Mouse (Mus musculus) intestine, embryonic 15.5 days (tissue): ENCODE measurements around the gene Srf. TPM values are rescaled to one million over a fixed set of nuclear protein-coding genes. Genes with fewer than 3 reads are reported as not detected.

ENCODE experiments used
- ATAC-seq: fragments of 200-750 bp; cut with Nextera tagmentation; 2 replicates; pipeline ENCODE4 v1.8.0; 2017; ENCODE audit warnings: moderate TSS enrichment, moderate library complexity
- H3K27ac ChIP-seq: fragments of 300-500 bp; sonication (generic); 2 replicates; pipeline ENCODE4 v1.5.1; 2015; ENCODE audit warnings: mild to moderate bottlenecking, inconsistent platforms
- H3K27me3 ChIP-seq: fragments of 300-500 bp; sonication (generic); replicated peaks from 2 replicates; pipeline ENCODE4 v1.6.1; 2015; ENCODE audit warnings: inconsistent platforms
- H3K36me3 ChIP-seq: fragments of 300-500 bp; sonication (generic); 2 replicates; pipeline ENCODE4 v1.6.1; 2015; ENCODE audit warnings: inconsistent platforms
- H3K4me1 ChIP-seq: fragments of 300-500 bp; sonication (generic); replicated peaks from 2 replicates; pipeline ENCODE4 v1.6.1; 2015; ENCODE audit warnings: inconsistent platforms
- H3K4me2 ChIP-seq: fragments of 300-500 bp; sonication (generic); replicated peaks from 2 replicates; pipeline ENCODE4 v1.6.1; 2015; ENCODE audit warnings: mild to moderate bottlenecking, inconsistent platforms
- H3K4me3 ChIP-seq: fragments of 300-500 bp; sonication (generic); replicated peaks from 2 replicates; pipeline ENCODE4 v1.5.1; 2015; ENCODE audit warnings: inconsistent platforms
- H3K9ac ChIP-seq: fragments of 300-500 bp; sonication (generic); 2 replicates; pipeline ENCODE4 v1.6.1; 2015; ENCODE audit warnings: inconsistent platforms
- H3K9me3 ChIP-seq: fragments of 300-500 bp; sonication (generic); 2 replicates; pipeline ENCODE4 v1.6.1; 2016; ENCODE audit warnings: inconsistent platforms
- WGBS: fragments of 180-500 bp; shearing (Covaris S2); methylation state at CpG from one replicate; pipeline ENCODE4 v1.1.7; 2015; 5-methylcytosine and 5-hydroxymethylcytosine counted together
- polyA plus RNA-seq: library from polyadenylated mRNA; unstranded; fragments of >200 nt; fragmentation: Nextera tagmentation; extraction: Ambion mirVana; gene quantifications from 2 replicates; pipeline ENCODE4 v1.2.1, GENCODE M21; 2015

Gene Srf
- polyA plus RNA-seq, 1 experiment from 2014 or later: 7.6 TPM

- no peak for ATAC-seq
- Histone ChIP-seq H3K9me3 (no peaks in the 10 kb centered on the region), H3K36me3 (peaks cover 18% of the 10 kb centered on the region), H3K9ac (peak overlapping the region; percentile 100), H3K27ac (peak overlapping the region; percentile 94), H3K4me3 (peak overlapping the region; percentile 99), H3K4me1 (peaks cover 30% of the 10 kb centered on the region), H3K4me2 (peak overlapping the region; percentile 87), H3K27me3 (no peaks in the 10 kb centered on the region)
- 1% methylated on average over 11 of the region's 11 CpGs for WGBS
Observed at GRCm38 (mm10) chr17:46554646-46554976, 1.4 kb downstream of the Srf start.

DNA sequence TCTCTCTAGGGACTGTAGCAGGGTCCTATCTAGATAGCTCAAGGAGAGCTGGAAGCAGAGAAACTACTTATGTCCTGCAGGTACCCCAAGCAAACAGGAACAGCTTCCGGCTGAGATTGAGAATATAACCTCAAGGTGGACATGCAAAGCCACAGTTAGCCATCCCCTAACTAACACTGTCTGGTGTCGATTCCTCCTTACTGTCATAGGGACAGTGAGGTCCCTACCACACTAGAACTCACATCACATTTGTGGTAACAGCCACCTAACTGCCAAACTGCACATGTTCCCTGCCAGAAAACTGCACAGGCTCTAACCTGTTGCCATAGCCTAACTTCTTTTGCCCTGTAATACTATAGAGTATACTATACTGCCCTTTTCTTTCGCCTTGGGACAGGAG, 2.0 kb downstream of the Srf start:
- Histone ChIP-seq H3K4me2 (peak overlapping the region; percentile 87), H3K27me3 (no peaks in the 10 kb centered on the region), H3K9me3 (no peaks in the 10 kb centered on the region), H3K36me3 (peaks cover 22% of the 10 kb centered on the region), H3K4me3 (peak overlapping the region; percentile 99), H3K4me1 (peaks cover 31% of the 10 kb centered on the region), H3K9ac (peak overlapping the region; percentile 100), H3K27ac (peak overlapping the region; percentile 94)
- 54% methylated on average over 3 of the region's 3 CpGs for WGBS
- ATAC-seq: no peak

- 38% methylated on average over 11 of the region's 11 CpGs for WGBS
Observed at GRCm38 (mm10) chr17:46553469-46553868, 2.5 kb downstream of the Srf start.

GRCm38 (mm10) chr17:46552841-46553423, 3.0 kb downstream of the Srf start:
- Histone ChIP-seq H3K4me1 (peaks cover 31% of the 10 kb centered on the region), H3K36me3 (peaks cover 29% of the 10 kb centered on the region), H3K4me2 (peak overlapping the region; percentile 87), H3K4me3 (peak overlapping the region; percentile 99), H3K9me3 (no peaks in the 10 kb centered on the region), H3K27ac (peak overlapping the region; percentile 94), H3K27me3 (no peaks in the 10 kb centered on the region), H3K9ac (0 out of 2 replicates have a peak overlapping the region, but pooled peaks have one; percentile 29)
- 1% methylated on average over 24 of the region's 24 CpGs for WGBS
- ATAC-seq: peak; percentile 79

More at GRCm38 (mm10) chr17:46553469-46553868, 2.5 kb downstream of the Srf start:
- Histone ChIP-seq H3K27me3 (no peaks in the 10 kb centered on the region), H3K9ac (peak overlapping the region; percentile 100; the same call in 1 of the 2 replicates), H3K4me2 (peak overlapping the region; percentile 87), H3K4me3 (peak overlapping the region; percentile 99), H3K27ac (peak overlapping the region; percentile 94), H3K36me3 (peaks cover 27% of the 10 kb centered on the region), H3K4me1 (peaks cover 31% of the 10 kb centered on the region), H3K9me3 (no peaks in the 10 kb centered on the region)
- ATAC-seq: no peak

GRCm38 (mm10) chr17:46552151-46552550, 3.8 kb downstream of the Srf start:
- no peaks in the 10 kb centered on the region for H3K9me3 ChIP-seq
- peak overlapping the region; percentile 87 for H3K4me2 ChIP-seq
- H3K27me3 ChIP-seq: no peaks in the 10 kb centered on the region
- no peak overlapping the region for H3K27ac ChIP-seq
- no peak for ATAC-seq
- H3K4me1 ChIP-seq: peaks cover 24% of the 10 kb centered on the region
- H3K4me3 ChIP-seq: no peak overlapping the region
- H3K9ac ChIP-seq: no peak overlapping the region
- peaks cover 29% of the 10 kb centered on the region for H3K36me3 ChIP-seq
- whole genome bisulfite sequencing: 78% methylated on average over 7 of the region's 7 CpGs

DNA sequence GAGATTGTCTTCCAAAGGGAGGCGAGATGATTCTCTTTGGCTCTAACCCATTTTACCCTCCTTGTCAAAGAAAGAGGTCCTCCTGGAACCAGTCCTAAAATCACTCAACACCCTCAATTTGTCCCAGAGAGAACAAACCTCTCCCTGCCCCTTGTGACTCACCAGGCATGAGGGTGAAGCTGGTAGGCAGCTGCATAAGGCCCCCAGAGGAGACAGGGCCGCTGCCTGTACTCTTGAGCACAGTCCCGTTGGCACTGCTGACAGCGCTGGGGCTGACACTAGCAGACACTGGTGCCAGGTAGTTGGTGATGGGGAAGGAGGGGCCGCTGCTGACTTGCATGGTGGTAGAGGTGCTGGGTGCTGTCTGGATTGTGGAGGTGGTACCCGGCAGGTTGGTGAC, 4.6 kb downstream of the Srf start:
- no peak overlapping the region for H3K4me3 ChIP-seq

DNA sequence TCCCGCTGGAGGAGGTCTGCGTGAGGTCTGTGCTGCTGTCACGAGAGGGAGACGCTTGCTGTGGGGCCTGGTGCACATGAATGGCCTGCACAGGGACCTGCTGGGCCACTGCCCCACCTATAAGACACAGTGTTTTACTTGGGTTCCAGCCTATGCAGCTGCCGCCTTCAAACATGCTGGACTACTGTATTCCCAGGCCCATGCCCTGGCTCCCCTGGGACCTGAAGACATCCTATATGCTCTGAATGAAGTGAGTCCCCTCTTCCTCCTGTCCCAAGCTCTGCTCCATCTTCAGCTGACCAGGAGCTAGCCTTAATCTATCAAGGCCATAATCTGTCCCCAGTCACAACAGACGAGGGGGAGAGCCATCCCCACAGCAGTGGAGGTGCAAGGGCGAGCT, 5.1 kb downstream of the Srf start:
- no peaks in the 10 kb centered on the region for H3K27me3 ChIP-seq
- H3K27ac ChIP-seq: no peak overlapping the region
- no peak overlapping the region for H3K4me2 ChIP-seq
- H3K9me3 ChIP-seq: no peaks in the 10 kb centered on the region
- peaks cover 34% of the 10 kb centered on the region for H3K4me1 ChIP-seq
- H3K36me3 ChIP-seq: peaks cover 29% of the 10 kb centered on the region
- no peak overlapping the region for H3K4me3 ChIP-seq
- WGBS: 86% methylated on average over 7 of the region's 7 CpGs
- no peak for ATAC-seq
- no peak overlapping the region for H3K9ac ChIP-seq

More for the DNA sequence above, 4.6 kb downstream of the Srf start:
- no peaks in the 10 kb centered on the region for H3K27me3 ChIP-seq
- no peaks in the 10 kb centered on the region for H3K9me3 ChIP-seq
- no peak overlapping the region for H3K9ac ChIP-seq
- H3K4me1 ChIP-seq: peaks cover 29% of the 10 kb centered on the region
- 90% methylated on average over 6 of the region's 6 CpGs for whole genome bisulfite sequencing
- H3K36me3 ChIP-seq: peaks cover 29% of the 10 kb centered on the region
- no peak for ATAC-seq
- H3K27ac ChIP-seq: no peak overlapping the region
- H3K4me2 ChIP-seq: no peak overlapping the region

DNA sequence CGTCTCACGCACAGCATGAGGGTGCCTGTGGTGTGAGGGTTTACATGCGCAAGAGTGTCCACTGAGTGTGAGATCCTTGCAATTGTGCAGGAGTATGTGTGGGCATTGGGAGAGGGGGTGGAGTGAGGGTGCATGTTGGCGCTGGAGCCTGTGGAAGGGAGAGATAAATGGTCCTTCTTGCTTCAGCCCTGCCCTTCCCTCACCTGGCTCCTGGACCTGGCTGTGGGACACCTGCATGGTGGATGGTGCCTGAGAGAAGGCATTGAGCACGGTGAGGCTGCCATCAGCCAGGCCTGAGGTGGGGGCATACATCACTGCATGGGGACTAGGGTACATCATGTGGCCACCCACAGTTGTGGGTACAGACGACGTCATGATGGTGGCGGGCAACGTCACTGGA, 6.3 kb downstream of the Srf start:
- Histone ChIP-seq H3K9ac (no peak overlapping the region), H3K27me3 (no peaks in the 10 kb centered on the region), H3K4me3 (no peak overlapping the region), H3K27ac (no peak overlapping the region), H3K4me1 (peaks cover 37% of the 10 kb centered on the region), H3K4me2 (no peak overlapping the region), H3K9me3 (no peaks in the 10 kb centered on the region), H3K36me3 (peaks cover 29% of the 10 kb centered on the region)
- WGBS: 87% methylated on average over 9 of the region's 9 CpGs
- no peak for ATAC-seq

DNA sequence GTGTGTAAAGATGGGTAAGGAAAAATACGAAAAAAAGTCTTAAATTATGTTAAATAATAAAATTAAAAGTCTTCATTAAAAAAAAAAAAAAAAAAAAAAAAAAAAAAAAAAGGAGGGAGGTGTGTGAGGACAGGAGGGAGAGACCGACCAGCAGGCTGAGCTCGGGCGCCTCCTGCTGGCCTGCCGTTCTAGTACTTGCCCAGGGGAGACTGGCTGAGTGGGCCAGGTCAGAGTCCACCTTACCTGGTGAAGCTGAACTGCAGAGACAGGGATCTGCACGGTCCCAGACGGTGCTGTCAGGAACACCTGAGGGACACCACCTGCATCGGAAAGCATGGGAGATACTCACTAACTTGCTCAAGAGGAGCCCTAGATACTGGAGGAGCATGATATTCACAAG, 6.8 kb downstream of the Srf start:
- ATAC-seq: no peak
- Histone ChIP-seq H3K9me3 (no peaks in the 10 kb centered on the region), H3K36me3 (peaks cover 29% of the 10 kb centered on the region), H3K27me3 (no peaks in the 10 kb centered on the region), H3K27ac (no peak overlapping the region), H3K4me1 (peaks cover 33% of the 10 kb centered on the region), H3K4me2 (no peak overlapping the region), H3K9ac (no peak overlapping the region), H3K4me3 (no peak overlapping the region)
- WGBS: 29% methylated on average over 8 of the region's 8 CpGs

DNA sequence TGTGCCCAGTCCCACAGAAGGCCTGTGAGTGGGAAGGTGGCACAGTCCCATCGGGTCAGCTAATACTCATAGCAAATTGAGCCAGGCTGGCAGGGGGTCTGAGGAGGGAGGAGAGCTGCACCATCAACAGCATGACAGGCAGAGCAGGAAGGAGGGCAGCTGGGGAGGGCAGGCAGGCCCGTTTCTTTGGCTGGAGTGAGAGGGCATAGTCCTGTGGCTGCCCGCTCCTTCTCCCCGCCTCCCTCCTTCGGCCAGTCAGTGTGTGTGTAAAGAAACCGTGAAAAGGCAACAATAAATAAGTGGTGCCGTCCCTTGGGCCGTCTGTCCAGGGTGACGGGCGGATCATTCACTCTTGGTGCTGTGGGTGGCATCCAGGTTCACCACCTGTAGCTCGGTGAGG, 7.2 kb downstream of the Srf start:
- H3K27ac ChIP-seq: no peak overlapping the region

GRCm38 (mm10) chr17:46547923-46548322, 8.1 kb downstream of the Srf start:
- Histone ChIP-seq H3K27me3 (no peaks in the 10 kb centered on the region), H3K4me2 (no peak overlapping the region), H3K4me3 (no peak overlapping the region), H3K4me1 (peaks cover 21% of the 10 kb centered on the region), H3K9ac (no peak overlapping the region), H3K9me3 (no peaks in the 10 kb centered on the region), H3K36me3 (peaks cover 29% of the 10 kb centered on the region), H3K27ac (no peak overlapping the region)
- no peak for ATAC-seq
- 34% methylated on average over 3 of the region's 3 CpGs for WGBS

More for the DNA sequence above, 7.2 kb downstream of the Srf start:
- WGBS: 66% methylated on average over 11 of the region's 11 CpGs
- H3K9me3 ChIP-seq: no peaks in the 10 kb centered on the region
- peaks cover 29% of the 10 kb centered on the region for H3K4me1 ChIP-seq
- H3K4me2 ChIP-seq: no peak overlapping the region
- no peak overlapping the region for H3K4me3 ChIP-seq
- no peak overlapping the region for H3K9ac ChIP-seq
- H3K36me3 ChIP-seq: peaks cover 29% of the 10 kb centered on the region
- H3K27me3 ChIP-seq: no peaks in the 10 kb centered on the region
- no peak for ATAC-seq

- Histone ChIP-seq H3K27ac (no peak overlapping the region), H3K4me1 (peaks cover 21% of the 10 kb centered on the region), H3K9me3 (no peaks in the 10 kb centered on the region), H3K4me3 (no peak overlapping the region), H3K27me3 (no peaks in the 10 kb centered on the region), H3K36me3 (peaks cover 29% of the 10 kb centered on the region), H3K4me2 (0 out of 2 replicates have a peak overlapping the region, but pooled peaks have one; percentile 95), H3K9ac (no peak overlapping the region)
- WGBS: 37% methylated on average over 8 of the region's 8 CpGs
- ATAC-seq: no peak
Observed at GRCm38 (mm10) chr17:46546995-46547394, 9.0 kb downstream of the Srf start.

DNA sequence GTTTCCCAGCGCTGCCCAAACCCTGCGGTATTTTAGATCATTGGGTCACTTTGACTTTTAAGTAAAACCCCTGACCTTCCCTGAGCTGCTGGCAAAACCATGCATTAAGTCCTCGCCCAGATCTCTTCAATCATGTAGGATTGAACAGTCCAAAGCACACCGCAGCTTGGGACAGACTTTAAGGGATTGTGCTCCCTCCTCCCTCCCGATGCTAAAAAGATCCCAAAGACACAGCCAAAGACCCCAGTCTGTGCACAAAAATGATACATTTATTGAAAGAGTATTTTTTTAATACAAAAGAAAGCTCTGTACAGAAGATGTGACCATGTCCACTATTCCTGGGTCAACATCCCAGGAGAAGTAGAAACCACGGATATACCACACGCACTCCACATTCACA, 9.4 kb downstream of the Srf start:
- no peak overlapping the region for H3K27ac ChIP-seq
- peak overlapping the region; percentile 95 for H3K4me2 ChIP-seq
- peaks cover 19% of the 10 kb centered on the region for H3K4me1 ChIP-seq
- peak overlapping the region; percentile 58 for H3K4me3 ChIP-seq
- H3K36me3 ChIP-seq: peaks cover 27% of the 10 kb centered on the region
- H3K9me3 ChIP-seq: no peaks in the 10 kb centered on the region
- 28% methylated on average over 7 of the region's 7 CpGs for WGBS
- peak overlapping the region; percentile 55; the same call in 1 of the 2 replicates for H3K9ac ChIP-seq
- no peak for ATAC-seq
- H3K27me3 ChIP-seq: no peaks in the 10 kb centered on the region
